Mouse (Mus musculus) testis, adult 2 months (tissue): Measurements from ENCODE around the gene Tecr. TPM values are rescaled to one million over a fixed set of nuclear protein-coding genes. Genes with fewer than 3 reads are reported as not detected.

ENCODE experiments used
- H3K27ac ChIP-seq: fragments of 200-500 bp; 2 replicates; pipeline ENCODE4 v1.5.1; 2012; ENCODE audit warnings: low read depth, low read length; ENCODE audit not compliant: control insufficient read depth, insufficient read depth
- H3K27me3 ChIP-seq: fragments of 200-500 bp; 2 replicates; pipeline ENCODE4 v1.6.1; 2012; ENCODE audit warnings: mild to moderate bottlenecking, low read length, moderate library complexity; ENCODE audit not compliant: control insufficient read depth, insufficient read depth
- H3K36me3 ChIP-seq: fragments of 200-500 bp; 2 replicates; pipeline ENCODE4 v1.6.1; 2012; ENCODE audit warnings: mild to moderate bottlenecking, low read length; ENCODE audit not compliant: control insufficient read depth, insufficient read depth
- H3K4me1 ChIP-seq: fragments of 200-500 bp; 2 replicates; pipeline ENCODE4 v1.6.1; 2012; ENCODE audit warnings: low read length; ENCODE audit not compliant: control insufficient read depth, insufficient read depth
- H3K4me3 ChIP-seq: fragments of 200-500 bp; 2 replicates; pipeline ENCODE4 v1.5.1; 2012; ENCODE audit warnings: low read depth, mild to moderate bottlenecking, low read length, moderate library complexity, mixed read lengths; ENCODE audit not compliant: control insufficient read depth
- CTCF ChIP-seq: fragments of 200-500 bp; IDR thresholded peaks from 2 replicates; pipeline ENCODE4 v1.5.1; 2012; ENCODE audit warnings: low read depth, mild to moderate bottlenecking, inconsistent platforms, low read length, moderate library complexity; ENCODE audit not compliant: control insufficient read depth, insufficient read depth, insufficient replicate concordance
- POLR2A ChIP-seq: fragments of 200-500 bp; IDR thresholded peaks from 2 replicates; pipeline ENCODE4 v1.6.1; 2012; ENCODE audit warnings: low read depth, mild to moderate bottlenecking, inconsistent platforms, low read length, moderate library complexity; ENCODE audit not compliant: control insufficient read depth
- polyA plus RNA-seq: library from polyadenylated mRNA; depleted of rRNA; stranded (reverse); fragments of >200 nt; gene quantifications from 2 replicates; pipeline ENCODE4 v1.2.3, GENCODE M21; 2012

Gene Tecr
- polyA plus RNA-seq, 1 experiment, result 159 TPM

DNA sequence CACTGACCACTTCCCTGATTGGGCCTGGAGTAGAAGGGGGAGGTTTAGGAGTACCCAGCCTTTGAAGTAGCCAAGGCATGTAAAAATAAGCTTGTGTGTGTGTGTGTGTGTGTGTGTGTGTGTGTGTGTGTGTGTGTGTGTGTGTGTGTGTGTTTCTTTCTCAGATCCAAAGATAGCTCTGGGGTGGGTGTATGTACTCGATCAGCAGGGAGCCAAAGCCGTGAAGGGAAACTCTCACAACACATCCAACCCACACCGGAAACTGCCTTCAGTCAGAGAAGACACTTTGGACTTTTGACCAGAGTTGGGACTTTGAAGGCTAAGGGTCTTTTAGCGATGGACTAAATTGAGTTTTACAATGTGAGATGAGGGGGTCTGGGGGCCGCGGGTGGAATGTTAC is 41.9 kb upstream of the Tecr start:
- Histone ChIP-seq H3K27me3 (no peaks in the 10 kb centered on the region), H3K36me3 (no peaks in the 10 kb centered on the region), H3K4me3 (no peak overlapping the region), H3K27ac (no peak overlapping the region), H3K4me1 (peaks cover 16% of the 10 kb centered on the region)
- TF ChIP-seq CTCF (no peak), POLR2A (no peak)

DNA sequence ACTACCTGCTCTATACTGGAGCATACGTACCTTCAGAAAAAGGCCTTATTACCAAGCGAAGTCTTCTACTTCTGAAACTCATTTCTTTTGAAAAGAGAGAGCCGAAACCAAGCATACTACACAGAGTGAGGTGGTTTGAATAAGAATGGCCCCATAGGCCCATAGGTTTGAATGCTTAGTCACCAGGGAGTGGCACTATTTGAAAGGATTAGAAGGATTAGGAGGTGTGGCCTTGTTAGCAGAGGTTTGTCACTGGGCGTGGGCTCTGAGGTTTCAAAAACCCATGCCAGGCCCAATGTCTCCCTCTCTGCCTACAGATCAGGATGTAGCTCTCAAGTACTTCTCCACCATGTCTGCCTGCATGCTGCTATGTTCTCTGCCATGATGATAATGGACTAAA is 40.3 kb upstream of the Tecr start:
- H3K27ac ChIP-seq, result no peak overlapping the region
- no peak overlapping the region for H3K4me3 ChIP-seq
- peaks cover 6% of the 10 kb centered on the region for H3K4me1 ChIP-seq
- H3K36me3 ChIP-seq, result no peaks in the 10 kb centered on the region
- H3K27me3 ChIP-seq, result no peaks in the 10 kb centered on the region
- TF ChIP-seq POLR2A (no peak), CTCF (no peak)

DNA sequence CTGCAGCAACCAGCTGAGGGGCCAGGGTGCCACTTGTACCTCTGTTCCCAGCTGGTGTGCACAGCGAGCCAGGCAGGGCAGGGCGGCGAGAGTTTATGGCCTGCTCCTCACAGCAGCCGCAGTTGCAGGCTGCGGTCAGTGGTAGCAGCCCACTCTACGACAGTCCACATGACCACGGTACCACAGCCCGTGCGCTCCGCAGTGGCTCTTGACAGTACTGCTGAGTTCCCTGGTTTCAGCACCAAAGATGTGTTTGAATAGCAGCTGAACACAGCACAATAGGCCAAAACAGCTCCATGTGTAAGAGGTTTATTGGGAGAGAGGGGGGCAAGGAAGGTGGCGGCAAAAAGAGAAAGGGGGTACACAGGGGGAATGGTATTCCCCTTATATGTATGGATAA is 39.7 kb upstream of the Tecr start:
- no peak overlapping the region for H3K4me3 ChIP-seq
- no peak for TF ChIP-seq POLR2A
- no peaks in the 10 kb centered on the region for H3K27me3 ChIP-seq
- peaks cover 2% of the 10 kb centered on the region for H3K4me1 ChIP-seq
- no peaks in the 10 kb centered on the region for H3K36me3 ChIP-seq
- H3K27ac ChIP-seq, result no peak overlapping the region

DNA sequence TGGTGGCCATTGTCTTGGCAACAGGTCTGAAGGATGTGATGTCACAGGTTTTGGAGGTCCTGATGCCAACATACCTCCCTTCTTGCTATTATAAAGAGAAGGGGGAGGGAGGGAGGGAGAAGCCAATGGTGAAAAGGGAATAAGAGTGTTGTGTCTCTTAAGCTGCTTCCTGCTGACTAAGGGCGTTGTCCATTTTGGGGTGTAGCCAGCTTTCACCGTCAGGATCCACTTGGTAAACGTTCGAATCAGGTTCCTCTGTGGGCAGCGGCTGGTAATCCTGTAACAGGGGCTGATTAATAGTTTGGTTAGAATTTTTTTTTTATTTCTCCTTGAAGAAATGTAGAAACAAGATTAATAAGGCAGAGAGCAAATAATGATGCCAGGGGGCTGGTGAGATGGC is 31.9 kb upstream of the Tecr start:
- Histone ChIP-seq H3K4me1 (no peaks in the 10 kb centered on the region), H3K36me3 (no peaks in the 10 kb centered on the region), H3K4me3 (no peak overlapping the region), H3K27ac (no peak overlapping the region), H3K27me3 (no peaks in the 10 kb centered on the region)
- no peak for TF ChIP-seq CTCF
- no peak for TF ChIP-seq POLR2A

DNA sequence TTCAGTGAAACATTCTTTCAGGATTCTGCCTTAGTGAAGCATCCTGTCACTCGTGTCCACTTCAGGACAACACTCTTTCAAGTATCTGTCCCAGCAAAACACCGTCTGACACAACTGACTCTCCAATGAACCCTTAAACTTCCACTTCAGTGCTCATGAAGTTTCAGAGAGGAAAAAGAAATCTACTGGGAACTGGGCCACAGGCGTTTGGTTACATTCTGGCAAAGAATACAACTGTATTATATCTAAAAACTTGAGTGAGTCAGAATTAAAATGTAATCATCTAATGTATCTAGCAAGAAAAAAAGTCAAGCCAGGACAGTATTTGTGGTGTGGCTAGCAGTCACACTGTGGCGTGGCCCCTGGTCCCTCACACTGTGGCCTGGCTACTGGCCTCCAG is 31.1 kb upstream of the Tecr start:
- H3K4me1 ChIP-seq, result no peaks in the 10 kb centered on the region
- H3K4me3 ChIP-seq, result no peak overlapping the region
- no peaks in the 10 kb centered on the region for H3K27me3 ChIP-seq
- no peak overlapping the region for H3K27ac ChIP-seq
- TF ChIP-seq POLR2A, result no peak
- no peak for TF ChIP-seq CTCF
- no peaks in the 10 kb centered on the region for H3K36me3 ChIP-seq

DNA sequence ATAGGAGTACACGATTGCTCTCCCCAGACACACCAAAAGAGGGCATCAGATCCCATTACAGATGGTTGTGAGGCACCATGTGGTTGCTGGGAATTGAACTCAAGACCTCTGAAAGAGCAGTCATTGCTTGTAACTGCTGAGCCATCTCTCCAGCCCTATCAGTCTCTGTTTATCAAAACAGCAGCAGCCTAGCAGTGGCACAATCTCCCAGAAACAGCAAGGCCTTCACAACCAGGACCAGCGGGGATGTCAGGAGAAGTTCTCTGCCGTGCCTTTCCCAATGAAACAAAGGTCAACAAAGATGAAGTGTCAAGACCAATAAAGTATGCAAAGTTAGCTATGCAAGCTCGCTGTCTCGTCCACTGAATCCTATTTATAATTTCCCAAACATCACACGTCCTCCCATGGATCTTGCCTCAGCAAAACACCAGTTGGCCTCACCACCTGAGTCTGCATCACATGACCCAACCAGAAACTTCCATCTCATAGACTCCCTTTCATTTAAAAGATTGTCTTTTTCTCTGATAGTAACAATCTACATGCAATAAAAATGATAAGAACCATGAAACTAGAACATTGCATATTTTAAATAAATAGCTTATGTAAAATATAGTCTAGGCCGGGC is 24.4 kb upstream of the Tecr start:
- Histone ChIP-seq H3K4me3 (no peak overlapping the region), H3K36me3 (no peaks in the 10 kb centered on the region), H3K27me3 (no peaks in the 10 kb centered on the region), H3K27ac (no peak overlapping the region), H3K4me1 (no peaks in the 10 kb centered on the region)
- TF ChIP-seq POLR2A (no peak), CTCF (no peak)

DNA sequence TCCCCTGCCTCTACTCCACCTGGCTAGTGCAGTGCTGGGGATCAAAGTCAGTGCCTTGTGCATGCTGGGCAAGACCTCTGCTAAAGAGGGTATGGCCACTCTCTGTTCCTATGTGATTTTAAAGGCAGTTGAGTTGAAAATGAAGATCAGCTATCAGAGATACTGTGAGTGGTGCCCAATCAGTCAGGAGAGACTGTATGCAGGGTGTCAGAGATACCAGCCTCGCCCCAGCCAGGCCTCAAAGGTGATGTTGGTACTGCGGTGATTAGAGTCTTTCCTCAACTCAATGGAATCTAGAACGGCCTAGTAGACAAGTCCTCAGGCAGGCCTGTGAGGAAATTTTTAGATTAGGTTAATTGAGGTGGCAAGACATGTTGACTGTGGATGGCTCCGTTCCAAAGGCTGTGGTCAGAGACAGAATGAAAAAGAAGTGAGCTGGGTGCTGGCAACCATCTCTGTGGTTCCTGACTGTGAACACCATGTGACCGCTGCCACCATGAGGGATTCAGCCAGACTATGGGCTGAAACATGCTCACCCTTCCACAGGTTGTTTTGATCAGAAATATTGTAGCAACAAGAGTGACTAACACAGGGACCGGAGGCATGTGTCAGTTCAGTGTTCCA is 18.0 kb upstream of the Tecr start:
- H3K4me1 ChIP-seq, result peaks cover 6% of the 10 kb centered on the region
- no peak for TF ChIP-seq CTCF
- TF ChIP-seq POLR2A, result no peak

More for the DNA sequence above, 18.0 kb upstream of the Tecr start:
- H3K4me3 ChIP-seq, result no peak overlapping the region
- no peak overlapping the region for H3K27ac ChIP-seq
- H3K36me3 ChIP-seq, result no peaks in the 10 kb centered on the region
- no peaks in the 10 kb centered on the region for H3K27me3 ChIP-seq
